Mouse (Mus musculus): ENCODE measurements around the gene Exosc9. TPM values are rescaled to one million over a fixed set of nuclear protein-coding genes. Genes with fewer than 3 reads are reported as not detected.

The Exosc9 gene
- polyA plus RNA-seq (2015; fragmentation: Nextera tagmentation; extraction: Ambion mirVana), result 49.9 and 50.4 TPM in 2 replicates

DNA sequence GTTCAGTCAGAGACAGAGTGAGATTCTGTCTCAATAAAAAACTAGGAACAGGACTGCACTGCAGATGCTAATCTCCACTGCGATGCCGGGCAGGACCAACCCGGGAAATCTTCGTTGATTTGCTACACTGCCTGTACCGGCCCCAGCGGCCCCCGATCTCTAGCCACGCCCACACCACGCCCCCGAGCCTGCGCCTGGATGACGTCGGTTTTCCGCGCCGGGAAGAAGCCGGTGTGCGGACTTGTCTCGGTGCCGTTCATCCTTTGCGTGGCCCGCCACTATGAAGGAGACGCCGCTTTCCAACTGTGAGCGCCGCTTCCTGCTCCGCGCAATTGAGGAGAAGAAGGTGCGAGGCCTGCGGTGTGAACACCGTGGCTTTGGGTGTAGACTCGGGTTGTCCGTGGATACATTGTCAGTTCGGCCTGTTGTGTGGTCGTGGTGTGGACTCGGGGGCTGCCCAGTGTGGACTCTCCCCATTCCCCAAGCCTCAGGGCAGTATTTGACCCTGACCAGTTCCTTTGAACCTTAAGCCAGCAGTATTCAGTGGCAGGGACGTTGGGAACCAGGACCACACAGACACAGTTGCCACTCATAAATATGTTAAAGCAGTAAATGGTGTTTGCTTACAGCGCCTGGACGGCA is at the start of gene Exosc9:
Gene Exosc9 (plus strand): TSS at position 201 of the 642 bp plus-strand sequence.
- Histone ChIP-seq H3K9ac (ENCODE audit: low read length) (peak within 1 kb of the TSS; percentile 83), H3K4me3 (replicated peaks; ENCODE audit: low read length) (peak within 1 kb of the TSS; percentile 75), H3K4me2 (ENCODE audit: low read depth, low read length) (peak within 1 kb of the TSS; percentile 83), H3K36me3 (ENCODE audit: control insufficient read depth, insufficient read depth, low read length) (0 out of 2 replicates have a peak, but pooled peaks cover 2% of the 10 kb centered on the region), H3K4me1 (ENCODE audit: control insufficient read depth, insufficient read depth, low read length) (0 out of 2 replicates have a peak, but pooled peaks cover 5% of the 10 kb centered on the region), H3K27me3 (ENCODE audit: control insufficient read depth, insufficient read depth, low read length) (no peaks in the 10 kb centered on the region), H3K27ac (ENCODE audit: low read length) (peak within 1 kb of the TSS; percentile 21; the same call in 1 of the 2 replicates), H3K9me3 (replicated peaks; ENCODE audit: control insufficient read depth, low read length) (no peaks in the 10 kb centered on the region)
- ATAC-seq (ENCODE audit: insufficient read depth, low FRiP score), result peak; percentile 94
- WGBS, result 0% methylated on average over 39 of the region's 39 CpGs

GRCm38 (mm10) chr3:36505306-36505705 is 47.1 kb upstream of the Exosc9 start:
- WGBS, result 74% methylated on average over 8 of the region's 8 CpGs

DNA sequence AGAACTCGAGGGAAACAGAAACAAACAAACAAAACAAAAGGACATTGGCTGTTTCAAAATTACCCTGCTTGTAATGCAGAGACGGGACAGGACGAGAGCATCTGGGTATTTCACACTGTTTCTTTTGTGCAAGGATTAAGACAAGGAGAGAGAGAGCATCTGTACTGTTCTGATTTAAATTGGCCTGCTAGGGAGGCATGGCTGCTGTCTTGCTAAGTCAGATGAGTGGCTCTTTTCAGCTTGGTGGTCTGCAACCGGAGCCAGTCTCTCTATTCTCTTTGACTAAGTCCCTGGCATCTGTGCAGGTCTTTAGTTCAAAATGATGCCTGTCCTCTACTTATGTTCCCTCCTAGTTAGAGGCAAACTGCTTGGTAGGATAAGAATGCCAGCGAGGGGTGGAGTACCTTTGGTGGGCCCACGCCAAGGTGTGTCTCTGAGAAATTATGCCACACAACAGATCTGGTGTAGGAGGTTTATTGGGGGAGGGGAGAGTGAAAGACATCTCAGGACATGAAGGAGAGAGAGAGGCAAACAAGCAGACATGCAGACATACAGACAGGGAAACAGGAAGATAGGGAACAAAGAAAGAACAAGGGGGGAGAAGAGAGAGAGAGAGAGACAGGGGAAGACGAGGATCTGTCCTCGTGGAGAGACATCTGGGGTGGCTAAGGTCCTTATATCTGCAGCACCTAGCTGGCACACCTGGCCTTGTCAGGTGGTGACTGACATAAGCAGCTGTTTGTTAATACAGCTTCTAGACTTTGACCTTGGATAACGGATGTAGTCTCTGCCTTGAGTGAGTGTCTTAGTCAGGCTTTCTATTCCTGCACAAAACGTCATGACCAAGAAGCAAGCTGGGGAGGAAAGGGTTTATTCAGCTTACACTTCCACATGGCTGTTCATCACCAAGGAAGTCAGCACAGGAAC is 46.3 kb upstream of the Exosc9 start:
- Histone ChIP-seq H3K4me2 (ENCODE audit: low read depth, low read length) (no peak overlapping the region), H3K9me3 (replicated peaks; ENCODE audit: control insufficient read depth, low read length) (no peaks in the 10 kb centered on the region), H3K27ac (ENCODE audit: low read length) (no peak overlapping the region), H3K4me3 (replicated peaks; ENCODE audit: low read length) (no peak overlapping the region), H3K27me3 (ENCODE audit: control insufficient read depth, insufficient read depth, low read length) (no peaks in the 10 kb centered on the region), H3K4me1 (ENCODE audit: control insufficient read depth, insufficient read depth, low read length) (no peaks in the 10 kb centered on the region), H3K9ac (ENCODE audit: low read length) (no peak overlapping the region), H3K36me3 (ENCODE audit: control insufficient read depth, insufficient read depth, low read length) (no peaks in the 10 kb centered on the region)
- no peak for ATAC-seq (ENCODE audit: insufficient read depth, low FRiP score)
- WGBS, result 68% methylated on average over 10 of the region's 10 CpGs

More at GRCm38 (mm10) chr3:36505306-36505705, 47.1 kb upstream of the Exosc9 start:
- Histone ChIP-seq H3K36me3 (ENCODE audit: control insufficient read depth, insufficient read depth, low read length) (no peaks in the 10 kb centered on the region), H3K4me1 (ENCODE audit: control insufficient read depth, insufficient read depth, low read length) (no peaks in the 10 kb centered on the region), H3K4me3 (replicated peaks; ENCODE audit: low read length) (no peak overlapping the region), H3K27me3 (ENCODE audit: control insufficient read depth, insufficient read depth, low read length) (no peaks in the 10 kb centered on the region), H3K4me2 (ENCODE audit: low read depth, low read length) (no peak overlapping the region), H3K9ac (ENCODE audit: low read length) (no peak overlapping the region), H3K9me3 (replicated peaks; ENCODE audit: control insufficient read depth, low read length) (no peaks in the 10 kb centered on the region), H3K27ac (ENCODE audit: low read length) (no peak overlapping the region)
- no peak for ATAC-seq (ENCODE audit: insufficient read depth, low FRiP score)

GRCm38 (mm10) chr3:36511491-36511890 is 40.9 kb upstream of the Exosc9 start:
- Histone ChIP-seq H3K36me3 (ENCODE audit: control insufficient read depth, insufficient read depth, low read length) (no peaks in the 10 kb centered on the region), H3K9ac (ENCODE audit: low read length) (no peak overlapping the region), H3K4me2 (ENCODE audit: low read depth, low read length) (no peak overlapping the region), H3K4me3 (replicated peaks; ENCODE audit: low read length) (no peak overlapping the region), H3K27ac (ENCODE audit: low read length) (no peak overlapping the region), H3K9me3 (replicated peaks; ENCODE audit: control insufficient read depth, low read length) (no peaks in the 10 kb centered on the region), H3K27me3 (ENCODE audit: control insufficient read depth, insufficient read depth, low read length) (no peaks in the 10 kb centered on the region), H3K4me1 (ENCODE audit: control insufficient read depth, insufficient read depth, low read length) (no peaks in the 10 kb centered on the region)
- 70% methylated on average over 6 of the region's 6 CpGs for WGBS
- no peak for ATAC-seq (ENCODE audit: insufficient read depth, low FRiP score)

- no peak overlapping the region for H3K9ac ChIP-seq (ENCODE audit: low read length)
- H3K4me2 ChIP-seq (ENCODE audit: low read depth, low read length), result no peak overlapping the region
- H3K4me1 ChIP-seq (ENCODE audit: control insufficient read depth, insufficient read depth, low read length), result no peaks in the 10 kb centered on the region
- ATAC-seq (ENCODE audit: insufficient read depth, low FRiP score), result no peak
- H3K4me3 ChIP-seq (replicated peaks; ENCODE audit: low read length), result no peak overlapping the region
- H3K9me3 ChIP-seq (replicated peaks; ENCODE audit: control insufficient read depth, low read length), result no peaks in the 10 kb centered on the region
- H3K36me3 ChIP-seq (ENCODE audit: control insufficient read depth, insufficient read depth, low read length), result no peaks in the 10 kb centered on the region
- H3K27me3 ChIP-seq (ENCODE audit: control insufficient read depth, insufficient read depth, low read length), result peaks cover 12% of the 10 kb centered on the region
- no peak overlapping the region for H3K27ac ChIP-seq (ENCODE audit: low read length)
- WGBS, result 88% methylated on average over 9 of the region's 9 CpGs
These were observed 36.2 kb upstream of the Exosc9 start for GRCm38 (mm10) chr3:36516196-36516595.

DNA sequence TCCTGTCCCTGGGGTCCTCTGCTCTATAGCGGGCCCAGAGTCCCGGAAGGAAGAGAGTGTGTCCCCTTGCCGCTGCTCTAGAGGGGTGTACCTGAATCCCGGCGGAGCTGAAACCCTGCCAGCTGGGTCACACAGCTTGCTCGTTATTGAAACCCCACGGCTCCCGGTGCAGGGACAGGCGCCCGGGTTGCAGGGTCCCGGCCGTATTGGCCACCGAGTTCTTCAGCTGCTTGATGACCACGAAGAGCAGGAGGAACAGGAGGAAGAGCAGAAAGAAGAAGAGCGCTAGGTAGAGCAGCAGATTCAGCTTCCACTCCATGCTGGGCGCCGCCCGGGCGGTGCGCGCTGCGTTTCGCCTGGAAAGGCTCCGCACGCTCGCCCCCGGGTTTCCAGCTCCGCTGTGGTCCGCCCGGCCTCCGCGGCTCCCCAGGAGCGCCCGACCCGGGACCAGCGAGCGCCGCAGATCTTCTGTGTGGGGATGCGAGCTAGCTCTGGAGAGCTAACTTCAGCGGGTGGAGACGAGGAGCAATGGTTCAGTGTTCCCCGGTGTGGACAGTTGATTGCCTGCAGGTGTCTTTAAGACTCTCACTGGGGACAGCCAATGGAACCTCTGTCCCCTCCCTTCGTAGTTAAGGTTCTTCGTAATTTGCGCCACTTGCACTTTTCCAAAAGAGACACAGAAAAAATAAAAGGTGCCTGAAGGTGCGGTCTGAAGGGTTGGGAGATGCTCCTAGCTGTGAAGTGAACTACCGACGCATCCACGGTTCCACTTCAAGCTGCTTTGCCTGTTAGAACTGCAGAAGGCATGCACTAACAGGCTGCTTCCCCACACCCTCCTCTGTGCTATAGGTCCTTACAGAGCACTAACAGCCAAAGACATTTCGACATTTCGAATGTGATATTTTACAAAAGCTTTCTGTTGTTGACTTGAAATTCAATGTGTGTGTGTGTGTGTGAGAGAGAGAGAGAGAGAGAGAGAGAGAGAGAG is 31.0 kb upstream of the Exosc9 start, which contains the start of gene Gm11549:
Gene Gm11549 (minus strand): TSS at position 741 of the 988 bp plus-strand sequence.
- Histone ChIP-seq H3K9ac (ENCODE audit: low read length) (peak within 1 kb of the TSS; percentile 69), H3K4me2 (ENCODE audit: low read depth, low read length) (peak within 1 kb of the TSS; percentile 94), H3K27me3 (ENCODE audit: control insufficient read depth, insufficient read depth, low read length) (peaks cover 24% of the 10 kb centered on the region), H3K9me3 (replicated peaks; ENCODE audit: control insufficient read depth, low read length) (no peaks in the 10 kb centered on the region), H3K36me3 (ENCODE audit: control insufficient read depth, insufficient read depth, low read length) (no peaks in the 10 kb centered on the region), H3K27ac (ENCODE audit: low read length) (no peak within 1 kb of the TSS), H3K4me1 (ENCODE audit: control insufficient read depth, insufficient read depth, low read length) (no peaks in the 10 kb centered on the region), H3K4me3 (replicated peaks; ENCODE audit: low read length) (peak within 1 kb of the TSS; percentile 52)
- 1% methylated on average over 51 of the region's 51 CpGs for WGBS
- no peak for ATAC-seq (ENCODE audit: insufficient read depth, low FRiP score)

GRCm38 (mm10) chr3:36522137-36522536 is 30.3 kb upstream of the Exosc9 start:
- ATAC-seq (ENCODE audit: insufficient read depth, low FRiP score), result no peak
- no peak overlapping the region for H3K27ac ChIP-seq (ENCODE audit: low read length)
- H3K27me3 ChIP-seq (ENCODE audit: control insufficient read depth, insufficient read depth, low read length), result peaks cover 24% of the 10 kb centered on the region
- no peaks in the 10 kb centered on the region for H3K36me3 ChIP-seq (ENCODE audit: control insufficient read depth, insufficient read depth, low read length)
- WGBS, result 22% methylated on average over 4 of the region's 4 CpGs
- no peaks in the 10 kb centered on the region for H3K9me3 ChIP-seq (replicated peaks; ENCODE audit: control insufficient read depth, low read length)
- no peak overlapping the region for H3K4me2 ChIP-seq (ENCODE audit: low read depth, low read length)
- H3K4me1 ChIP-seq (ENCODE audit: control insufficient read depth, insufficient read depth, low read length), result no peaks in the 10 kb centered on the region
- H3K4me3 ChIP-seq (replicated peaks; ENCODE audit: low read length), result no peak overlapping the region
- H3K9ac ChIP-seq (ENCODE audit: low read length), result no peak overlapping the region

- Histone ChIP-seq H3K9me3 (replicated peaks; ENCODE audit: control insufficient read depth, low read length) (no peaks in the 10 kb centered on the region), H3K36me3 (ENCODE audit: control insufficient read depth, insufficient read depth, low read length) (no peaks in the 10 kb centered on the region), H3K9ac (ENCODE audit: low read length) (no peak overlapping the region), H3K27me3 (ENCODE audit: control insufficient read depth, insufficient read depth, low read length) (peaks cover 24% of the 10 kb centered on the region), H3K4me2 (ENCODE audit: low read depth, low read length) (no peak overlapping the region), H3K4me1 (ENCODE audit: control insufficient read depth, insufficient read depth, low read length) (no peaks in the 10 kb centered on the region), H3K27ac (ENCODE audit: low read length) (no peak overlapping the region), H3K4me3 (replicated peaks; ENCODE audit: low read length) (no peak overlapping the region)
- WGBS, result 61% methylated on average over 3 of the region's 3 CpGs
- no peak for ATAC-seq (ENCODE audit: insufficient read depth, low FRiP score)
These were observed 27.9 kb upstream of the Exosc9 start for GRCm38 (mm10) chr3:36524466-36524865.
